ENCODE assay signal across 13 mouse cellular contexts in genomic region chr13:109752236-109752863, GRCm38 (mm10).
DNase-seq lines count a peak whose midpoint lies in the region; ATAC-seq and TF ChIP-seq lines count a peak whose summit lies in the region.
"Had no signal": no experiment of that assay in that cellular context is flagged by ENCODE, and none has a peak within 500 bp of the region (broad histone marks: within the 10 kb centered on the region; RNA-seq: fewer than 3 reads in every experiment).

No protein-coding gene starts in this region.

- WGBS in forebrain, embryonic 13.5 days, result 48% methylated on average over 8 of the region's 8 CpGs
- 61% methylated on average over 8 of the region's 8 CpGs for WGBS in forebrain, embryonic 12.5 days
- 16% methylated on average over 8 of the region's 8 CpGs for WGBS in neural tube, embryonic 13.5 days
- WGBS in kidney, postnatal 0 days, result 14% methylated on average over 8 of the region's 8 CpGs

- H3K4me2 ChIP-seq in forebrain, embryonic 13.5 days, result no peak overlapping the region
- H3K4me2 ChIP-seq in forebrain, embryonic 12.5 days, result no peak overlapping the region
- H3K4me2 ChIP-seq in neural tube, embryonic 13.5 days, result no peak overlapping the region
- no peak overlapping the region for H3K4me2 ChIP-seq in kidney, postnatal 0 days (ENCODE audit: low read length)
- H3K4me2 ChIP-seq: heart, embryonic 12.5 days; stomach, embryonic 15.5 days had no signal

- no peak overlapping the region for H3K9ac ChIP-seq in forebrain, embryonic 13.5 days
- no peak overlapping the region for H3K9ac ChIP-seq in forebrain, embryonic 12.5 days
- H3K9ac ChIP-seq in neural tube, embryonic 13.5 days, result no peak overlapping the region
- no peak overlapping the region for H3K9ac ChIP-seq in kidney, postnatal 0 days (ENCODE audit: low read depth, low read length)
- H3K9ac ChIP-seq: heart, embryonic 12.5 days; stomach, embryonic 15.5 days had no signal

- no peaks in the 10 kb centered on the region for H3K9me3 ChIP-seq in forebrain, embryonic 13.5 days (replicated peaks)
- no peaks in the 10 kb centered on the region for H3K9me3 ChIP-seq in forebrain, embryonic 12.5 days
- no peaks in the 10 kb centered on the region for H3K9me3 ChIP-seq in neural tube, embryonic 13.5 days
- no peaks in the 10 kb centered on the region for H3K9me3 ChIP-seq in kidney, postnatal 0 days (replicated peaks; ENCODE audit: low read length)
- H3K9me3 ChIP-seq: heart, embryonic 12.5 days; megakaryocyte, embryonic 14.5 days; stomach, embryonic 15.5 days had no signal

- no peak overlapping the region for H3K4me3 ChIP-seq in forebrain, embryonic 13.5 days
- no peak overlapping the region for H3K4me3 ChIP-seq in forebrain, embryonic 12.5 days (replicated peaks)
- H3K4me3 ChIP-seq in neural tube, embryonic 13.5 days, result no peak overlapping the region
- H3K4me3 ChIP-seq in kidney, postnatal 0 days (replicated peaks; ENCODE audit: low read depth, low read length), result no peak overlapping the region
- H3K4me3 ChIP-seq: heart, embryonic 12.5 days; megakaryocyte, embryonic 14.5 days; stomach, embryonic 15.5 days had no signal

- 0 out of 2 replicates have a peak, but pooled peaks have one; percentile 43 for ATAC-seq in forebrain, embryonic 13.5 days
- no peak for ATAC-seq in forebrain, embryonic 12.5 days (ENCODE audit: low FRiP score)
- ATAC-seq in neural tube, embryonic 13.5 days (ENCODE audit: low read depth), result no peak
- ATAC-seq in kidney, postnatal 0 days (replicated peaks; ENCODE audit: low FRiP score, low read depth), result no peak

- no peak for DNase-seq in neural tube, embryonic 10.5 days (ENCODE audit: extremely low spot score, low spot score)
- DNase-seq in kidney, postnatal 0 days (ENCODE audit: low spot score), result peak; percentile 65
- DNase-seq in layer of hippocampus, adult 9-10 months (ENCODE audit: low spot score), result no peak
- no peak for DNase-seq in cerebellum, postnatal 25 days
- no peak for DNase-seq in Muller cell, postnatal 12 days (ENCODE audit: inconsistent ontology term)
- DNase-seq: cerebellum, adult 11-12 months; left cerebral cortex, postnatal 4 days had no signal

- no peak overlapping the region for H3K27ac ChIP-seq in forebrain, embryonic 13.5 days
- no peak overlapping the region for H3K27ac ChIP-seq in forebrain, embryonic 12.5 days
- H3K27ac ChIP-seq in neural tube, embryonic 13.5 days (replicated peaks), result peak overlapping the region; percentile 33; the same call in 1 of the 2 replicates
- no peak overlapping the region for H3K27ac ChIP-seq in kidney, postnatal 0 days
- H3K27ac ChIP-seq: stomach, embryonic 15.5 days had no signal

- TF ChIP-seq CTCF in kidney, postnatal 0 days (IDR thresholded peaks at IDR 0.05; ENCODE audit: low read depth), result no peak

- no peaks in the 10 kb centered on the region for H3K36me3 ChIP-seq in forebrain, embryonic 13.5 days (ENCODE audit: poor library complexity, severe bottlenecking)
- H3K36me3 ChIP-seq in forebrain, embryonic 12.5 days (replicated peaks), result no peaks in the 10 kb centered on the region
- no peaks in the 10 kb centered on the region for H3K36me3 ChIP-seq in neural tube, embryonic 13.5 days
- no peaks in the 10 kb centered on the region for H3K36me3 ChIP-seq in kidney, postnatal 0 days (ENCODE audit: insufficient read depth, low read length)
- H3K36me3 ChIP-seq: heart, embryonic 12.5 days; stomach, embryonic 15.5 days had no signal

- H3K27me3 ChIP-seq in forebrain, embryonic 13.5 days, result no peaks in the 10 kb centered on the region
- no peaks in the 10 kb centered on the region for H3K27me3 ChIP-seq in forebrain, embryonic 12.5 days
- no peaks in the 10 kb centered on the region for H3K27me3 ChIP-seq in neural tube, embryonic 13.5 days
- H3K27me3 ChIP-seq in kidney, postnatal 0 days (ENCODE audit: insufficient read depth, low read length), result no peaks in the 10 kb centered on the region
- H3K27me3 ChIP-seq: heart, embryonic 12.5 days; megakaryocyte, embryonic 14.5 days; stomach, embryonic 15.5 days had no signal

- H3K4me1 ChIP-seq in forebrain, embryonic 13.5 days, result no peaks in the 10 kb centered on the region
- 0 out of 2 replicates have a peak, but pooled peaks cover 2% of the 10 kb centered on the region for H3K4me1 ChIP-seq in forebrain, embryonic 12.5 days
- H3K4me1 ChIP-seq in neural tube, embryonic 13.5 days (replicated peaks), result peaks cover 16% of the 10 kb centered on the region
- 0 out of 2 replicates have a peak, but pooled peaks cover 5% of the 10 kb centered on the region for H3K4me1 ChIP-seq in kidney, postnatal 0 days (replicated peaks; ENCODE audit: insufficient read depth, low read length)
